Mouse (Mus musculus): ENCODE data around the gene Blm. TPM values are rescaled to one million over a fixed set of nuclear protein-coding genes. Genes with fewer than 3 reads are reported as not detected.

The Blm gene
- polyA plus RNA-seq, 1 experiment = 75.0 TPM

GRCm38 (mm10) chr7:80496656-80497055 lies 38.3 kb downstream of the Blm start:
- WGBS = 69% methylated on average over 3 of the region's 3 CpGs
- H3K4me1 ChIP-seq (ENCODE audit: control insufficient read depth, insufficient read depth, low read length) = peaks cover 3% of the 10 kb centered on the region
- no peak for TF ChIP-seq POLR2A (IDR thresholded peaks at IDR 0.05; ENCODE audit: borderline replicate concordance, control insufficient read depth, low read depth, low read length)
- no peak for TF ChIP-seq CTCF (IDR thresholded peaks at IDR 0.05; ENCODE audit: control insufficient read depth, insufficient read depth, low read length)
- no peak overlapping the region for H3K4me3 ChIP-seq (replicated peaks; ENCODE audit: control insufficient read depth, low read depth, low read length)
- H3K27ac ChIP-seq (ENCODE audit: control insufficient read depth, insufficient read depth, low read depth, low read length, poor library complexity) = no peak overlapping the region

- Histone ChIP-seq H3K4me3 (replicated peaks; ENCODE audit: control insufficient read depth, low read depth, low read length) (no peak overlapping the region), H3K27ac (ENCODE audit: control insufficient read depth, insufficient read depth, low read depth, low read length, poor library complexity) (no peak overlapping the region), H3K4me1 (ENCODE audit: control insufficient read depth, insufficient read depth, low read length) (peaks cover 3% of the 10 kb centered on the region)
- 9% methylated on average over 6 of the region's 6 CpGs for WGBS
- TF ChIP-seq POLR2A (IDR thresholded peaks at IDR 0.05; ENCODE audit: borderline replicate concordance, control insufficient read depth, low read depth, low read length) = no peak
- TF ChIP-seq CTCF (IDR thresholded peaks at IDR 0.05; ENCODE audit: control insufficient read depth, insufficient read depth, low read length) = no peak
These were observed 39.7 kb downstream of the Blm start for GRCm38 (mm10) chr7:80495210-80495609.

- Histone ChIP-seq H3K4me1 (ENCODE audit: control insufficient read depth, insufficient read depth, low read length) (no peaks in the 10 kb centered on the region; the same call in 1 of the 2 replicates), H3K4me3 (replicated peaks; ENCODE audit: control insufficient read depth, low read depth, low read length) (no peak overlapping the region), H3K27ac (ENCODE audit: control insufficient read depth, insufficient read depth, low read depth, low read length, poor library complexity) (no peak overlapping the region)
- TF ChIP-seq CTCF (IDR thresholded peaks at IDR 0.05; ENCODE audit: control insufficient read depth, insufficient read depth, low read length) (no peak), POLR2A (IDR thresholded peaks at IDR 0.05; ENCODE audit: borderline replicate concordance, control insufficient read depth, low read depth, low read length) (no peak)
- WGBS = 77% methylated on average over 3 of the region's 3 CpGs
These were observed 42.9 kb downstream of the Blm start for GRCm38 (mm10) chr7:80491995-80492394.

- WGBS = 69% methylated on average over 3 of the region's 3 CpGs
- Histone ChIP-seq H3K4me1 (ENCODE audit: control insufficient read depth, insufficient read depth, low read length) (no peaks in the 10 kb centered on the region; the same call in 1 of the 2 replicates), H3K27ac (ENCODE audit: control insufficient read depth, insufficient read depth, low read depth, low read length, poor library complexity) (no peak overlapping the region)
These were observed 43.8 kb downstream of the Blm start for GRCm38 (mm10) chr7:80491086-80491485.

GRCm38 (mm10) chr7:80490351-80490750 lies 44.6 kb downstream of the Blm start:
- WGBS = 97% methylated on average over 2 of the region's 2 CpGs
- H3K27ac ChIP-seq (ENCODE audit: control insufficient read depth, insufficient read depth, low read depth, low read length, poor library complexity) = no peak overlapping the region
- no peak for TF ChIP-seq CTCF (IDR thresholded peaks at IDR 0.05; ENCODE audit: control insufficient read depth, insufficient read depth, low read length)
- TF ChIP-seq POLR2A (IDR thresholded peaks at IDR 0.05; ENCODE audit: borderline replicate concordance, control insufficient read depth, low read depth, low read length) = no peak
- H3K4me1 ChIP-seq (ENCODE audit: control insufficient read depth, insufficient read depth, low read length) = no peaks in the 10 kb centered on the region; the same call in 1 of the 2 replicates
- H3K4me3 ChIP-seq (replicated peaks; ENCODE audit: control insufficient read depth, low read depth, low read length) = no peak overlapping the region

More at GRCm38 (mm10) chr7:80491086-80491485, 43.8 kb downstream of the Blm start:
- no peak overlapping the region for H3K4me3 ChIP-seq (replicated peaks; ENCODE audit: control insufficient read depth, low read depth, low read length)
- TF ChIP-seq CTCF (IDR thresholded peaks at IDR 0.05; ENCODE audit: control insufficient read depth, insufficient read depth, low read length) = no peak
- TF ChIP-seq POLR2A (IDR thresholded peaks at IDR 0.05; ENCODE audit: borderline replicate concordance, control insufficient read depth, low read depth, low read length) = no peak

GRCm38 (mm10) chr7:80489445-80489844 lies 45.5 kb downstream of the Blm start:
- H3K27ac ChIP-seq (ENCODE audit: control insufficient read depth, insufficient read depth, low read depth, low read length, poor library complexity) = no peak overlapping the region
- no peak for TF ChIP-seq POLR2A (IDR thresholded peaks at IDR 0.05; ENCODE audit: borderline replicate concordance, control insufficient read depth, low read depth, low read length)
- no peak for TF ChIP-seq CTCF (IDR thresholded peaks at IDR 0.05; ENCODE audit: control insufficient read depth, insufficient read depth, low read length)
- H3K4me3 ChIP-seq (replicated peaks; ENCODE audit: control insufficient read depth, low read depth, low read length) = no peak overlapping the region
- no peaks in the 10 kb centered on the region; the same call in 1 of the 2 replicates for H3K4me1 ChIP-seq (ENCODE audit: control insufficient read depth, insufficient read depth, low read length)
- WGBS = 64% methylated on average over 1 of the region's 1 CpGs

GRCm38 (mm10) chr7:80487239-80487638 lies 47.7 kb downstream of the Blm start:
- Histone ChIP-seq H3K27ac (ENCODE audit: control insufficient read depth, insufficient read depth, low read depth, low read length, poor library complexity) (no peak overlapping the region), H3K4me1 (ENCODE audit: control insufficient read depth, insufficient read depth, low read length) (no peaks in the 10 kb centered on the region; the same call in 1 of the 2 replicates), H3K4me3 (replicated peaks; ENCODE audit: control insufficient read depth, low read depth, low read length) (no peak overlapping the region)
- TF ChIP-seq POLR2A (IDR thresholded peaks at IDR 0.05; ENCODE audit: borderline replicate concordance, control insufficient read depth, low read depth, low read length) (no peak), CTCF (IDR thresholded peaks at IDR 0.05; ENCODE audit: control insufficient read depth, insufficient read depth, low read length) (no peak)
- WGBS = 68% methylated on average over 4 of the region's 4 CpGs

GRCm38 (mm10) chr7:80480097-80480496 lies 54.8 kb downstream of the Blm start:
- WGBS = 91% methylated on average over 7 of the region's 7 CpGs
- H3K4me1 ChIP-seq (ENCODE audit: control insufficient read depth, insufficient read depth, low read length) = no peaks in the 10 kb centered on the region; the same call in 1 of the 2 replicates
- H3K4me3 ChIP-seq (replicated peaks; ENCODE audit: control insufficient read depth, low read depth, low read length) = no peak overlapping the region
- TF ChIP-seq CTCF (IDR thresholded peaks at IDR 0.05; ENCODE audit: control insufficient read depth, insufficient read depth, low read length) = no peak
- no peak for TF ChIP-seq POLR2A (IDR thresholded peaks at IDR 0.05; ENCODE audit: borderline replicate concordance, control insufficient read depth, low read depth, low read length)
- H3K27ac ChIP-seq (ENCODE audit: control insufficient read depth, insufficient read depth, low read depth, low read length, poor library complexity) = no peak overlapping the region

- H3K27ac ChIP-seq (ENCODE audit: control insufficient read depth, insufficient read depth, low read depth, low read length, poor library complexity) = no peak overlapping the region
- 64% methylated on average over 7 of the region's 7 CpGs for whole genome bisulfite sequencing
- no peak overlapping the region for H3K4me3 ChIP-seq (replicated peaks; ENCODE audit: control insufficient read depth, low read depth, low read length)
- no peaks in the 10 kb centered on the region; the same call in 1 of the 2 replicates for H3K4me1 ChIP-seq (ENCODE audit: control insufficient read depth, insufficient read depth, low read length)
- no peak for TF ChIP-seq POLR2A (IDR thresholded peaks at IDR 0.05; ENCODE audit: borderline replicate concordance, control insufficient read depth, low read depth, low read length)
- no peak for TF ChIP-seq CTCF (IDR thresholded peaks at IDR 0.05; ENCODE audit: control insufficient read depth, insufficient read depth, low read length)
These were observed 61.1 kb downstream of the Blm start for GRCm38 (mm10) chr7:80473837-80474236.
